In the genomic region with DNA sequence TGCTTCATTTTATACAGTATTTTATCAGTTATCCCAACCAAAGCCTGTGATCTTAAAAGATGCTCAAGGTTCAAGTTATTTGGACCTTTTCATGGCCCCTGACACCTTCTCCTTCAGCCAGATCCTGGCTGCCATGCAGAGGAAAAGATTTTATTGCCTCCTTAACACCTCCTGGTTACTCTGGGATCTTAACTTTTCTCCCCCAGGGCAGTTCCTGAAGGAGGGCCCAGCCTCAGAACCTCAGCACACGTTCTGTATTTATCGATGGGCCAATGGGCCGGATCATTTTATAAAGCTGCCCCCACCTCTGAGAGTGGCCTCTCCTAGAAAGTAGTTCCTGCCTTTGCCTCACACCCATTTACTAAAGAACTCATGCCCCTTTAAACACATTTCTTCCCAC, we compare ENCODE assay signal across 19 mouse cellular contexts. TPM values are rescaled to one million over a fixed set of nuclear protein-coding genes. Genes with fewer than 3 reads are reported as not detected.
DNase-seq lines count a peak whose midpoint lies in the region; ATAC-seq lines count a peak whose summit lies in the region.
"Had no signal": no experiment of that assay in that cellular context is flagged by ENCODE, and none has a peak within 500 bp of the region (broad histone marks: within the 10 kb centered on the region; RNA-seq: fewer than 3 reads in every experiment).

No protein-coding gene starts in this region.

- no peak overlapping the region for H3K4me3 ChIP-seq in heart, embryonic 11.5 days (ENCODE audit: low read depth, low read length)

- no peak overlapping the region for H3K27ac ChIP-seq in heart, embryonic 11.5 days (ENCODE audit: low read depth, low read length)

- peak; percentile 62 for DNase-seq in heart, adult 11 months
- peak; percentile 59 for DNase-seq in forelimb bud, embryonic 11.5 days (ENCODE audit: low read depth, low spot score)
- DNase-seq: adrenal gland, adult 2 months; adrenal gland, adult 8-10 months; adrenal gland, postnatal 10 days; adrenal gland, postnatal 14 days; adrenal gland, postnatal 25 days; adrenal gland, postnatal 36 days; B cell, adult 2 months; cerebellum, adult 11 months; cerebellum, adult 11-12 months; cerebellum, adult 18-20 months had no signal

- H3K9ac ChIP-seq in heart, embryonic 11.5 days (ENCODE audit: low read depth, low read length) = no peak overlapping the region

- no peaks in the 10 kb centered on the region for H3K4me1 ChIP-seq in heart, embryonic 11.5 days (ENCODE audit: control insufficient read depth, insufficient read depth, low read length)

- H3K9me3 ChIP-seq in heart, embryonic 11.5 days (replicated peaks; ENCODE audit: control insufficient read depth, low read length) = no peaks in the 10 kb centered on the region
- H3K9me3 ChIP-seq: G1E had no signal

- H3K36me3 ChIP-seq in heart, embryonic 11.5 days (ENCODE audit: control insufficient read depth, insufficient read depth, low read length) = no peaks in the 10 kb centered on the region
- H3K36me3 ChIP-seq: G1E had no signal

- H3K27me3 ChIP-seq in heart, embryonic 11.5 days (ENCODE audit: control insufficient read depth, insufficient read depth, low read length) = no peaks in the 10 kb centered on the region
- H3K27me3 ChIP-seq: CH12.LX had no signal

- ATAC-seq in heart, embryonic 11.5 days (replicated peaks; ENCODE audit: insufficient number of reproducible peaks, low FRiP score, low TSS enrichment) = no peak
- no peak for ATAC-seq in inflammation-experienced regulatory T-cells, adult 6 months
- ATAC-seq: activated CD4-positive, CD25-positive, alpha-beta regulatory T cell, adult 4 months; CD4-positive, CD25-positive, alpha-beta regulatory T cell, adult 4 months; Patski had no signal

- H3K4me2 ChIP-seq in heart, embryonic 11.5 days = no peak overlapping the region

- 83% methylated on average over 3 of the region's 3 CpGs for WGBS in heart, embryonic 11.5 days (ENCODE audit: insufficient replicate concordance)

RNA-seq across cellular contexts. Expression of gene Bmpr1b, which starts 37.1 kb away (rescaled TPM):
- polyA plus RNA-seq in heart, embryonic 11.5 days (2014; fragmentation: Nextera tagmentation; extraction: Ambion mirVana) = 1.4 and 2.4 TPM in 2 replicates
- polyA plus RNA-seq in inflammation-experienced regulatory T-cells, adult 6 months (2017; shearing (Covaris generic)) = not detected
- polyA plus RNA-seq: activated CD4-positive, CD25-positive, alpha-beta regulatory T cell, adult 4 months; CD4-positive, CD25-positive, alpha-beta regulatory T cell, adult 4 months; G1E; Patski had no signal
